Mouse (Mus musculus) layer of hippocampus, adult 9-10 months (tissue): ENCODE data around the gene Sept5.

ENCODE experiments used
- DNase-seq: peaks from one replicate; pipeline ENCODE4 v3.0.0; 2022; ENCODE audit warnings: low spot score

The Sept5 gene

GRCm38 (mm10) chr16:18611752-18612151 lies 18.0 kb downstream of the Sept5 start:
- no peak for DNase-seq

GRCm38 (mm10) chr16:18609099-18609498 lies 20.7 kb downstream of the Sept5 start:
- no peak for DNase-seq

- no peak for DNase-seq
These were observed 21.5 kb downstream of the Sept5 start for GRCm38 (mm10) chr16:18608226-18608625.

- no peak for DNase-seq
These were observed 24.0 kb downstream of the Sept5 start for GRCm38 (mm10) chr16:18605705-18606104.

DNA sequence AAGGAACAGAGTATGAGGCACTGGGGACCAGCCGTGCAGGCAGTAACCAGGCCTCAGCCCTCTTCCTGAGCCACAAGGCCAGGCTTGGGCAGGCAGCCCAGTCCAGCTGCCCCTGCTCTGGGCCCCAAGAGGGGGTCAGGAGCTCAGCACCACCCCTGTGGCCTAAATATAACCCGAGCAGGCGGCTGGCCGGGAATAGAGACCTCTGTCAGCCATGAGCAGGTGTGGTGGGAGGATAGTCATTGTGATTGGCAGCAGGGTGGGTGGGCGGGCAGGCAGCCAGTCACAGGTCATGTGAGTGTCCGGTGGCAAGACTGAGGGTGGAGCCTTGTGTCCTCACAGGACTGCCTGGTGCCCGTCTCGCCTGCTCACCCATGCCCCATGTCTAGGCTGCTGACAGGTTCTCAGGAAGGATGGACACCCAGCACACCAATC lies 25.5 kb downstream of the Sept5 start:
- DNase-seq, result no peak

DNA sequence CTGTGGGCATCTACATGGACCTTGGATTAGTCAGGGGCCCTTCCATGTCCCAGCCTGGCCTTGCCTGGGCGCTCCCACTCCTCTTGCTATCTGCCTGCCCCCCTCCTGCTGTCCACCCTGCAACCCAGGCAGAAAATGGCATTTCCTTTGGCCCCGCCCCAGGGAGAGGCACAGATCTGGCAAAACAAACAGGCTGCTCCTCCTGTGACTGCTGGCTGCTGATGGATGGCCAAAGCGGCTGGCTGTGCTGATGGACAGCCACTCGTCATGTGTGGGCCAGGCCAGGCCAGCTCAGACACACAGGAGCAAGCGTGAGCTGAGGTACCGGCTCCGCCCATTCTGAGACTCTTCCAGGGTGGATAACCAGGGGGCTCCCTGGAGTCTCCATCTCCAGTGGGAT lies 28.3 kb downstream of the Sept5 start:
- DNase-seq, result no peak

DNA sequence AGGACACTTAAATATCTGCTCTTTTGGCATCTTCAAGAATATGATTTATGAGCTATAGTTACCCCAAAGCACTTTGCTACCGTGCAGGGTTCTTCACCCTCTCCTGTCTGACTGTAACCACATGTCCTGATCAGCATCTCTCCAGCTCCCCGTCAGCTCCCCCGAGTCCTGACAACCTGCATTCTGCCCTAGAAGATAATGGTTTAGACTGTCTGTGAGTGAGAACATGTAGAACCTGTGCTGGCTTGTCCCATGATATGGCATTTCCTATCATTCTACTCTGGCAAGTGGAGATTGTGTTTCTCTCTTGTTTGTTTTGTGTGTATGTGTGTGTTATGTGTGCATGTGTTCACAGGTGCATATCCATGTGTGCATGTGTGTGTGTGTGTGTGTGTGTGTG lies 31.7 kb downstream of the Sept5 start:
- DNase-seq, result no peak

GRCm38 (mm10) chr16:18596255-18596654 lies 33.5 kb downstream of the Sept5 start:
- no peak for DNase-seq

DNA sequence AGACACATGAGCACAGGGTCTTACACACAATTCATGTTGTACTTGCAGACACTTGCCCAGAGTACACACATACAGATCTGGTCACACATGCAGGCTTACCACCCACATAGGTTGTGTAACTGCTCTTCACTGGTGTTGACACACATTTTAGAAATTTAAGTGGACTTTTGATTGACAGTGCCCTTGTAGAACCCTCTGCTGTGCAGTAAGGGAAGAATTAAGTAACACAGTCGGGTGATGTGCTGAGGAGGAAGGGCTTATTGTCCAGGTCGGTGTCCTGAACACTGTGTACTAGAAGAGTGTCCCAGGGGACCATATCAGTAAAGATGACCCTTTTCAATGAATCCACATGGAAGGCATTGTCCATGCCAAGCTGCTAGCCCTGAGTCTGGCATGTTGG lies 35.8 kb downstream of the Sept5 start:
- DNase-seq, result no peak

DNA sequence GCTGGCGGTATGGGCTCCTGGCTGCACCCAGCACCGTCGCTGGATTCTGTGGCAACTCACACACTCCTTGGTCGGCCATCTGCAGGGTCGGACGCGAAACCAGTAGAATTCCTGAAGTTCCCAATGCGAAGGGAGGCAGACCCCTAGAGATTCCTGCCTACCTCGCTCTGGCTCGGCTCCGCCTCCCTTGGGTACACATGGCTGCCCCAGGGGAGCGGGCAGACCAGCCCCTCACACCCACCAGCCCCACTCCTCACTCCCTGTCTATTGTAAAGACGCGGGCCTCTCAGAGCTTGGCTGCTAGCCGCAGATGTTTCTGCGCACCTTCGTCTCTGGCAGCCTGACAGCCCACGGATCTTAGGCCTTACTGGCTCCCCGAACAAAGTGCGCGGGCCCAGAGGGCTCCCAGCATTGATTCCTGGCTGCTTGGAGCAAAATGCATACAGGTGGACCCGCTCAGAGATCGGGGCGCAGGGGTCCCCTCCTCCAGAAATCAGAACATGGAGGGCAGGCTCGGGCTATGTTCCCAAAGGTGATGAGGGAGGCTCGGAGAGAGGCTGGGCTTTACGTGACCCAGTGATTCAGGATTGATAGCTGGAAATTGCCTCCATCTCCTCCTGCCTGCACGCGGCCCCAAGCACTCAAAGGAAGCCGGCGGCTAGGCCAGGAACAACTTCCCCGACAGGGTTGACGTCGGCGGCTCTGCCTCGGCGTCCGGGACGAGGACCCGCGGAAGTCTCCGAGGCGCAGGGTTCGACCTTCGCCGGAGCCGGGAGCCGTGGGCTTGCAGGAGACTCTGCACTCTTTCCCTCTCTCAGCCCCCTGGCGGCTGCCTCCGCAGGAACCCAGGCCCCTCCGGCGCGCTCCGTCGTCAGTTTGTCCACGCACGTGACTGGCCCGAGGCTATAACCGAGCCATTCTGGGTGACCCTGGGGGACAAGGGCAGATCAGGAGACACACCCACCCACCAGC lies 38.4 kb downstream of the Sept5 start:
- no peak for DNase-seq

DNA sequence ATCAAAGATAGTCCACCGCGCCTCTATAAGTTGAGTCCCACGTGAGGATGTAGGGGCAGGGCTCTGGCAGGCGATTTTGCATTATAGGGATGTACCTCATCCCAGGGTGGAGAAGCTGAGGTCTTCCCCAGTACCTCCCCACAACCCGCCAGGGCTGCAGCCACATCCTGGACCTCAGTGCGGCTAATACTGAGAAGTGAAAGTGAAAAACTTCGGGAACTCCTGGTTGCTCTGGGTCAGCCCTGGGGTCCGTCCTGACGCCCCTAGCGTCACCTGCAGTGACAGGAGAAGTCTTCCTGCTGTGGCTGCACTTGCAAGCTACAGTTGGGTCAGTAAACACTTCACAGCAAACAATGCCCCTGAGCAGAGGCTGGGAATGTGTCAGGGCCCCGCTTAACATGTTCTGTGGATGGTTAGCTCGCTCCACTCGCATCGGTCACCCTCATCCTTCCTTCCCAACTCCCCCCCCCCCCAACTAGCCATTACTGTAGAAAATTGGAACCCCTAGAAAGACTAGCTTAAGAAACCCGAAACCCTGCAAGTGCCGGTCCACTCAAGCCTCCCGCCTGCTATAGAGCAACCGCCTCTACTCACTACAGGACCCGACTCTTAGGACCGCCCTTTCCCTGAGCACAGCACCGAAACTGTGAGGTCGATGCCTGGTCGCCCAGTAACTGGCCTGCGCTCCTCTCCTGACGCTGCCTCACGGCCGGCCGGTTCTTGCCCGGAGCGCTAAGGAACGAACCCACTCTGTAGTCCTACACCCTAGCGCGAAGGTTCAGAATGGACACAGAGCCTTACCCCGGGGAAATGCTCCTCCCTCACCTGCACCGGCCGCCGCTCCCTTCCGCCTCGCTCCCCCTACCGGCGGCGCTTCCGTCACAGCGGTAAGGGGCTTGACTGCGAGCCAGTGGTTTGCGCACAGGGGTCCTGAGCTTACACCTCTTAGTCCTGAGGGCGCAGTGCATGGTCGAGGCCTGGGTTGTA lies 39.7 kb downstream of the Sept5 start, which contains the start of gene Tbx1:
TSS of gene Tbx1 (minus strand) at position 868 of the 987 bp plus-strand sequence.
- no peak for DNase-seq

- no peak for DNase-seq
These were observed 40.6 kb downstream of the Sept5 start for GRCm38 (mm10) chr16:18589080-18589621.

DNA sequence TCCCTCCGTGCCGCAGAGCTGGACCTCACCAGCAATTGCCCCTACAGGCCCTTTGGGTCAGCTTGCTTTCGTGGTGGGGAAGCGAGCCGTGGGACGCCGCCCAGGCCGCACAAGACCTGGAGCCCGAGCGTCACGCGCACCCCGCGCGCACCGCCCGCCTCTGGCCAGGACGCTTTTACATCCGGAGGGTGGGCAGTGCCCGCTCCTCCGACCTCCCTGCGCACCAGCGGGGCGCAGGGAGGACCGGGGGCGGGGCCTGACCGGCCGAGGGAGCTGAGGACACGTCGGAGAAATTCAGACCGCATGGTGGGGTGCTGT lies 41.1 kb downstream of the Sept5 start:
- no peak for DNase-seq

DNA sequence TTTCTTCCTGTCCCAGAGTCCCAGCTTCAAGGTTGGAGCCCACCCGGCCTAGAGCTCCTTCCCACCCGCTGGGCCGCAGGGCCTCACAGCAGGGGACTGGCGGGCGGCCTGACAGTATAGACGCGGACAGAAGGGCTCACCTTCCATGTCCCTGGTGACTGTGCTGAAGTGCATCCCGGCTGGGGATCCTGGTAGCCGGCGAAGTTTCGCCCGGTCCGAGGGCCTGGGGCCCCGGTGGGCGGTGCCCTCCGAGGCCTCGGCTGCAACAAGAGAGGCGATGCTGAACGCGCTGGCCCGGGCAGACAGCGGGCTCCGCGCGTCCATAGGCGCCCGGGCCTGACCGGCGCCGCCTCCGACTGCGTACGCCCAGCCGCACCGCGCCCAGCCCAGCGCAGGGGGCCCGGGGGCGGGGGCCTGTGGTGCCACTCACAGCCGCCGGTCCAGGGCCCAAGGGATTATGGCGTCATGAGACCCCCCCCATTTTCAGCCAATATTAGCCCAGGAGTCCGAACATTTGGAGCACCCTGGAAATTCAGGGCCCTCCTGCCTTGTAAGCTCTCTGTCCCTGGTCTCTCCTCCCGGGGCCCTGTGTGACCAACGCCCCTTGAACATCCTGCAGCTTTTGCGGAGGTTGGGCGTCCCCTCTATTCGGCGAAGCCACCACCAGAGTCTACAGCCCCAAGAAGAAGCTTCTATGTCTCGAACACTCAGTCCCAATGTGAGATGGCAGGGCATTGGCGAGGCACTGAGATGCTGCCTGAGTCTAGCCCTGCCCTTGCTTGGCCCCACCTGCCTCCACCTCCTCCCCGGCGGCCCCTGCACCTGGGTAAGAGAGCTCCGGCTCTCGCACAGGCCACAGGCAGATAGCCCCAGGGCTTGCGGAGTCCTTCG lies 41.7 kb downstream of the Sept5 start:
- DNase-seq, result no peak

GRCm38 (mm10) chr16:18586906-18587546 lies 42.7 kb downstream of the Sept5 start:
- no peak for DNase-seq

DNA sequence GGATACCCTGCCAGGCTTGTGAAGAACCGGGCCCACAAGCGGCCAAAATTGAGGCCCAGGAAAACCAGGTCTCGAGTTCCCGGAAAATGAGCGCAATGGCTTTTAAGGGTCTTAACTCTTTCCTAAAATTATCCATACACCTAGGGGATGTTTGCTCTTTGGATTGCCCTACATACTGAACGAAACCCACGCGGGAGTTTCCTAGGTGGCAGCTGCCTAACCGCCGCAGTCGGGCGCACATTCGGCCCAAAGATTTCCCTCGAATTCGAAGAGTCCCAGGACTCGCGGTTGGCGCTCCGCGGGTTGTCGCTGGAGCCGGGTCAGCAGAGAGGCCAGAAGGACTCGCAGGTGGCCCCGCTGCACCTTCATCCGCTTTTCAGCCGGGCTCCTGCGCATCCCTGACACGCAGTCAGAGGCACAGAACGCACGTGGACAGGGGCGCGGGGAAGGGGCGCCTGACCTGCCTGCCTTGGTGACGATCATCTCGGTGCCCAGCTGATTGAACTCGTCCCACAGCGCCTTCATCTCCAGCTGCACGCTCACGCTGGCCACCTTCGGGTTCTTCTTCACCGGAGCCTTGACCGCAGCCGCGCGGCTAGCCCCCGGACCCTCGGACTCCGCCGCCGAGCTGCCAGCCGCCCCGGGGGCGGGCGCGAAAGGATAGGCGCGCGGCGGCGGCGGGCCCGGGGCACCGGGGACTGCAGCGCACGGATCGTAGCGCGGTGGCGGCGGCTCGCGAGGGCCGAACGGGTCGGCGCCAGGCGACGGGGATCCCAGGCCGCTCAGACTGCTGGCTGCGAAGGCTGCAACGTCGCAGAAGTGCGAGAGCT lies 43.5 kb downstream of the Sept5 start:
- no peak for DNase-seq

GRCm38 (mm10) chr16:18585676-18586075 lies 44.1 kb downstream of the Sept5 start:
- no peak for DNase-seq

- DNase-seq, result no peak
These were observed 44.7 kb downstream of the Sept5 start for GRCm38 (mm10) chr16:18584901-18585510.

- no peak for DNase-seq
These were observed 45.9 kb downstream of the Sept5 start for GRCm38 (mm10) chr16:18583673-18584357.
